Mouse (Mus musculus) CH12.LX (cell line): ENCODE measurements around the gene Cidec.

Experiments used
- CHD1 ChIP-seq: IDR thresholded peaks from 2 replicates; pipeline ENCODE4 v1.6.1; 2012; ENCODE audit warnings: low read depth, low read length, improper control_type of control experiment, inconsistent platforms
- CHD2 ChIP-seq: IDR thresholded peaks from 2 replicates; pipeline ENCODE4 v1.6.1; 2011; ENCODE audit warnings: low read length, improper control_type of control experiment
- CTCF ChIP-seq, 2 experiments: IDR thresholded peaks in 1 of 2; conservative IDR thresholded peaks in 1 of 2; 2 replicates each; pipeline ENCODE4 v1.5.1; 2011 to 2012; ENCODE audit warnings: low read depth in 2 of 2, low read length in 2 of 2, improper control_type of control experiment in 1 of 2, inconsistent platforms in 1 of 2, mild to moderate bottlenecking in 1 of 2, moderate library complexity in 1 of 2
- EP300 ChIP-seq: IDR thresholded peaks from 2 replicates; pipeline ENCODE4 v1.6.1; 2011; ENCODE audit warnings: low read length, improper control_type of control experiment
- MAFK ChIP-seq: IDR thresholded peaks from 2 replicates; pipeline ENCODE4 v1.6.1; 2011; ENCODE audit warnings: low read length, improper control_type of control experiment; ENCODE audit not compliant: insufficient replicate concordance
- MAZ ChIP-seq: IDR thresholded peaks from 2 replicates; pipeline ENCODE4 v1.6.1; 2012; ENCODE audit warnings: low read depth, mild to moderate bottlenecking, inconsistent platforms, low read length, improper control_type of control experiment, moderate library complexity
- PAX5 ChIP-seq: IDR thresholded peaks from 2 replicates; pipeline ENCODE4 v1.6.1; 2012; ENCODE audit warnings: low read length, inconsistent platforms, mixed read lengths
- POLR2A ChIP-seq: IDR thresholded peaks from 2 replicates; pipeline ENCODE4 v1.6.1; 2011; ENCODE audit warnings: low read depth, mild to moderate bottlenecking, improper control_type of control experiment, low read length
- POLR2AphosphoS2 ChIP-seq: IDR thresholded peaks from 2 replicates; pipeline ENCODE4 v1.6.1; 2011; ENCODE audit warnings: low read depth, low read length, improper control_type of control experiment
- RAD21 ChIP-seq: IDR thresholded peaks from 2 replicates; pipeline ENCODE4 v1.6.1; 2011; ENCODE audit warnings: low read depth, mild to moderate bottlenecking, low read length, improper control_type of control experiment, moderate library complexity
- TCF12 ChIP-seq: IDR thresholded peaks from 2 replicates; pipeline ENCODE4 v1.6.1; 2014; ENCODE audit warnings: low read depth, mild to moderate bottlenecking, inconsistent platforms, low read length, improper control_type of control experiment
- UBTF ChIP-seq: IDR thresholded peaks from 2 replicates; pipeline ENCODE4 v1.6.1; 2012; ENCODE audit warnings: low read depth, mild to moderate bottlenecking, inconsistent platforms, low read length, improper control_type of control experiment, moderate library complexity
- ZKSCAN1 ChIP-seq: IDR thresholded peaks from 2 replicates; pipeline ENCODE4 v1.6.1; 2012; ENCODE audit warnings: low read depth, inconsistent platforms, low read length, improper control_type of control experiment, borderline replicate concordance

GRCm38 (mm10) chr6:113455007-113455406, 19.4 kb upstream of the Cidec start:
- TF ChIP-seq CHD1 (no peak), PAX5 (no peak), CTCF (conservative IDR thresholded peaks at IDR 0.05 in 1 of 2, IDR thresholded peaks at IDR 0.05 in 1 of 2; ENCODE audit: low read depth in 2 of 2, low read length in 2 of 2) (no peak), RAD21 (no peak), CHD2 (no peak), POLR2AphosphoS2 (no peak), ZKSCAN1 (no peak), MAFK (no peak), UBTF (no peak), POLR2A (no peak), TCF12 (no peak), MAZ (no peak), EP300 (no peak)
